Mouse (Mus musculus) liver, embryonic 13.5 days (tissue): ENCODE measurements around the gene Zfp362. TPM values are rescaled to one million over a fixed set of nuclear protein-coding genes. Genes with fewer than 3 reads are reported as not detected.

Experiments used
- ATAC-seq: fragments of 200-750 bp; cut with Nextera tagmentation; 2 replicates; pipeline ENCODE4 v1.8.0; 2017; ENCODE audit warnings: low read depth, mild to moderate bottlenecking, moderate number of reproducible peaks, moderate library complexity
- DNase-seq: peaks from one replicate; pipeline ENCODE4 v3.0.0; 2022
- H3K27ac ChIP-seq: fragments of 300-500 bp; sonication (generic); 2 replicates; pipeline ENCODE4 v1.5.1; 2015; ENCODE audit warnings: moderate library complexity, mild to moderate bottlenecking, inconsistent platforms
- H3K27me3 ChIP-seq: fragments of 300-500 bp; sonication (generic); 2 replicates; pipeline ENCODE4 v1.6.1; 2015; ENCODE audit warnings: mild to moderate bottlenecking, inconsistent platforms
- H3K36me3 ChIP-seq: fragments of 300-500 bp; sonication (generic); 2 replicates; pipeline ENCODE4 v1.6.1; 2015; ENCODE audit warnings: mild to moderate bottlenecking, inconsistent platforms
- H3K4me1 ChIP-seq: fragments of 300-500 bp; sonication (generic); replicated peaks from 2 replicates; pipeline ENCODE4 v1.6.1; 2015; ENCODE audit warnings: inconsistent platforms
- H3K4me2 ChIP-seq: fragments of 300-500 bp; sonication (generic); 2 replicates; pipeline ENCODE4 v1.6.1; 2015; ENCODE audit warnings: inconsistent platforms, mild to moderate bottlenecking, moderate library complexity
- H3K4me3 ChIP-seq: fragments of 300-500 bp; sonication (generic); replicated peaks from 2 replicates; pipeline ENCODE4 v1.5.1; 2015; ENCODE audit warnings: mild to moderate bottlenecking, inconsistent platforms
- H3K9ac ChIP-seq: fragments of 300-500 bp; sonication (generic); 2 replicates; pipeline ENCODE4 v1.6.1; 2015; ENCODE audit warnings: mild to moderate bottlenecking, inconsistent platforms
- H3K9me3 ChIP-seq: fragments of 300-500 bp; sonication (generic); replicated peaks from 2 replicates; pipeline ENCODE4 v1.6.1; 2016; ENCODE audit warnings: inconsistent platforms
- WGBS: fragments of 180-500 bp; shearing (Covaris S2); methylation state at CpG from one replicate; pipeline ENCODE4 v1.1.7; 2015; ENCODE audit not compliant: insufficient replicate concordance; 5-methylcytosine and 5-hydroxymethylcytosine counted together
- polyA plus RNA-seq: library from polyadenylated mRNA; unstranded; fragments of >200 nt; fragmentation: Nextera tagmentation; extraction: Ambion mirVana; gene quantifications from 2 replicates; pipeline ENCODE4 v1.2.1, GENCODE M21; 2015

Gene Zfp362
- polyA plus RNA-seq, 1 experiment from 2014 or later = 7.3 TPM

DNA sequence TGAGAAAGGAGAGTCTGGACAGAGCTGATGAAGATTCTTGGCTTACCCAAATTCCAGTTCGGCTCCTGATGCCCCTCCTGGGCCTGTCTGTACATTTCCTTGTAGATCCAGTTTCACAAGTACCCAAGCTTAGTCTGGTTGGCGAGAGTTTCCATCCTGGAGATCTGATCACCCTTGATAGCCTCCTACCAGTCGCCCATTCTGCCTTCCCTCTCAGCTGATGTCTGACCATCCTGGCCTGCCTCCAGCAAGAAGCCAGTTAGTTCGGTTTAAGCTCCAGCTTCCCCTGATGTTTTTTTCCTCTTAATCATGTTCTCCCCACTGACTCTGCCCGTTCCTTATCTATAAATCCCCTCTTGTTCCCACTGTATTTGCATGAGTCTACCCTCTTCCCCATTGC lies 32.4 kb upstream of the Zfp362 start:
- no peaks in the 10 kb centered on the region for H3K9me3 ChIP-seq
- H3K4me2 ChIP-seq = no peak overlapping the region
- H3K27ac ChIP-seq = no peak overlapping the region
- ATAC-seq (no peak), DNase-seq (no peak)
- peaks cover 27% of the 10 kb centered on the region for H3K27me3 ChIP-seq
- no peak overlapping the region for H3K4me3 ChIP-seq
- 23% methylated on average over 5 of the region's 5 CpGs for WGBS
- H3K9ac ChIP-seq = no peak overlapping the region
- no peaks in the 10 kb centered on the region for H3K36me3 ChIP-seq
- peaks cover 25% of the 10 kb centered on the region for H3K4me1 ChIP-seq

DNA sequence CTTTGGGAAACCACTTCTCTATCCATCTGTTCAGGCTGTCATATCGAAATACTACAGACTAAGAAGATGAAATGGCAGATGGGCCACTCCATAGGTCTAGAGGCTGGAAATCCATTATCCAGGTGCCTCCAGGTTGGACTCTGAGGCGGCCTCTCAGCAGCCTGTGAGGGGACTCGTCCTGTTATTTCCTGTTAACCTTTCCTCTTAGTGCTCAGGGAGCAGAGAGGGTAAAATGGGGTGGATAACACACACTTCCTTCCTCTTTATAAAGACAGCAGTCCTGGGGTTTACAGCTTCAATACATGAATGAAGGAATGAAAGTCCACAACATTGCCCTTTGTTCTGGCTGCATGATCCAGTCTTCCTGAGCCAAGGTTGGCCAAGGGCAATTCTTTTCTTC lies 18.3 kb upstream of the Zfp362 start:
- Histone ChIP-seq H3K36me3 (no peaks in the 10 kb centered on the region), H3K4me2 (no peak overlapping the region), H3K4me3 (no peak overlapping the region), H3K4me1 (no peaks in the 10 kb centered on the region), H3K27ac (no peak overlapping the region), H3K27me3 (peaks cover 11% of the 10 kb centered on the region), H3K9me3 (0 out of 2 replicates have a peak, but pooled peaks cover 4% of the 10 kb centered on the region), H3K9ac (no peak overlapping the region)
- ATAC-seq (no peak), DNase-seq (no peak)
- WGBS = 28% methylated on average over 3 of the region's 3 CpGs

DNA sequence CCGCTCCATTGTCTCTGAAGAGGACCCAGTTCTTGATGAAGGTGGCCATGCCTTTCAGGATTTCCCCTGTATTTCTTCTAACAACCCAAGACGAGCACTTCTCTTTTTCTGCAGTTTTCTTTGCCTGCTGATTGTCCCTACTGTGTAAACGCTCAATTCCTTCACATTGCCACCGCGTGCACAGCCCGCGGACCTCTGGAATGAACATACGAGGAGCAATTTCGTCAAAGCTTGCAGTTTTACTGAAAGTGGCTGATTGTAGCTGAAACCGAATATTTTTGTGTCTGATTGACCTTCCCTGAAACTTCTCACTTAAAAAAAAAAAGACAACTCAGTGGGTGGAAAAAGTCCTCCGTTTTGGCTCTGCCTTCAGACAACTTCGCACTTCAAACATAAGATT lies 14.7 kb upstream of the Zfp362 start:
- H3K4me3 ChIP-seq = no peak overlapping the region
- H3K36me3 ChIP-seq = no peaks in the 10 kb centered on the region
- no peaks in the 10 kb centered on the region for H3K9me3 ChIP-seq
- H3K4me2 ChIP-seq = no peak overlapping the region
- 58% methylated on average over 12 of the region's 12 CpGs for WGBS
- no peak for DNase-seq
- no peak overlapping the region for H3K27ac ChIP-seq
- peaks cover 6% of the 10 kb centered on the region for H3K4me1 ChIP-seq
- ATAC-seq = no peak
- no peak overlapping the region for H3K9ac ChIP-seq
- H3K27me3 ChIP-seq = peaks cover 17% of the 10 kb centered on the region; the same call in 1 of the 2 replicates

DNA sequence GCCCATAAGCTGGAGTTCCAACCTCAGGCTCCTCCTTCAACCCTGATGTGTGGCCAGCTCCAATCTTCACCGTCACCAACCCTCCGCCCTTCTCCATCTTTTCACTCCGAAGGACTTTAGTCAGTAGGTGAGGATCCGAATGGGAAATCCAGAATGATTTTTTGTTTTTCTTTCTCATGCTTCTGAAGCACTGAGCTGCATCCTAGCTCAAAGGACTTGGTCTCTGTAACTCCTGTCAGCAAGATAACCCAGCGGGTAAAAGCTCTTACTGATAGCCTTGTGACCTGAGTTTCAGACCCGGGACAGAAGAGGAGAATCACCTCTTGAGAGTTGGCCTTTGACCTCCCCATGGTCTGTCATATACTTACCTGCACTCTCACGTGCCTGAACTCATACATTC lies 11.2 kb upstream of the Zfp362 start:
- Histone ChIP-seq H3K27ac (no peak overlapping the region), H3K4me3 (no peak overlapping the region), H3K9me3 (no peaks in the 10 kb centered on the region), H3K4me1 (peaks cover 22% of the 10 kb centered on the region), H3K4me2 (no peak overlapping the region), H3K9ac (no peak overlapping the region), H3K27me3 (peaks cover 9% of the 10 kb centered on the region; the same call in 1 of the 2 replicates), H3K36me3 (no peaks in the 10 kb centered on the region)
- ATAC-seq (no peak), DNase-seq (no peak)
- 58% methylated on average over 7 of the region's 7 CpGs for WGBS

DNA sequence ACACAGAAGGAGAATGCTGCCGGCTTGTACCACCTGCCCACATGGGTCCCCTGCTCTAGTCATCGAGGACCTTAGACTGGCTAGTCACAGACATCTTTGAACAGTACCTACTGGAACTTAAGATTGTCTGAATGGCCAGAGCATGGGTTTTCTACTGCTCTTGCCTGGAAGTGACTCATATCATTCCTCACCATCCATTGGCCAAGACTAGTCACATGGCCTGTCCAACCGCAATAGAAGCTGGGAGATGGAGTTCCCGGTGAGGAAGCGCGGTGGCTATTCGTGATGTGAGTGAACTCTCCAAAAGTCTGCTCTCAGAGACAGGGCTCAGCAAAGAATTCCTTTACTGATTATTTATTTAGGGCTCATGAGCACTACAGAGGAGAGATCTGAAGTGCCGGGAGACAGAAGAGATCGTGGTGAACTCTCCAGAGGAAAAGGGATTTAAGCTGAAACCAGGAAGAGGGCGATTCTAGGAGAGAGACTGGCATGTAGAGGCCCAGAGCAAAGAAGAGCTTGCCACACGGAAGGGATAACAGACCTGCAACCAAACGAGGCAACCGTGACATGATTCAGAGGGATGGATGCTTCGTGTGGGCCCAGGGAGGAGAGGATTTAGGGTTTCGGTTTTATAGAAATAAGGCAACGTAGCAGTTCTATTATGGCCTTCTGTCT lies 5.7 kb upstream of the Zfp362 start:
- H3K27ac ChIP-seq = peak overlapping the region; percentile 30; the same call in 1 of the 2 replicates
- H3K9me3 ChIP-seq = no peaks in the 10 kb centered on the region
- DNase-seq (peak; percentile 75), ATAC-seq (peak; percentile 78)
- H3K27me3 ChIP-seq = no peaks in the 10 kb centered on the region
- peak overlapping the region; percentile 71 for H3K4me2 ChIP-seq
- H3K9ac ChIP-seq = peak overlapping the region; percentile 70
- H3K36me3 ChIP-seq = no peaks in the 10 kb centered on the region
- H3K4me3 ChIP-seq = peak overlapping the region; percentile 60
- WGBS = 11% methylated on average over 16 of the region's 16 CpGs
- H3K4me1 ChIP-seq = peaks cover 49% of the 10 kb centered on the region

DNA sequence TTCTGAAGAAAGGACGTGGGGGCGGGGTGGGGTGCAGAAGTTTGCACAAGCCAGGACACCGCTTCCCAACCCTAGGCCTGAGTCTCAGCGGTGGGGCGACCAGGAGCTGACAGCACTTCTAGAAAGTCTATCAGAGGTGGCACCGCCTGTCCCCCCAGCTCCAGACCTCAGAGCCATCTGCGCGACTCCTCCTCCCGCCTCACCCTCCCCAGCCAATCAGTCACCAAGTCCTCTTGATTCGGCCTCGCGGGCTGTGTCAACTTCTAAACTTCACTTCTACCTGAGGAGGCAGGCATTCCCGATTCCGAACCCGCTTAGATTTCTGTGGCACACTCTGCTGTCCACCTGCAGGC lies 958 bp upstream of the Zfp362 start:
- Histone ChIP-seq H3K4me1 (peaks cover 65% of the 10 kb centered on the region), H3K27ac (peak overlapping the region; percentile 95), H3K9me3 (no peaks in the 10 kb centered on the region), H3K4me2 (peak overlapping the region; percentile 99), H3K9ac (peak overlapping the region; percentile 95), H3K27me3 (no peaks in the 10 kb centered on the region), H3K36me3 (no peaks in the 10 kb centered on the region), H3K4me3 (peak overlapping the region; percentile 88)
- peak; percentile 77 for DNase-seq
- ATAC-seq = peak; percentile 84
- WGBS = under 1% methylated on average over 15 of the region's 15 CpGs

DNA sequence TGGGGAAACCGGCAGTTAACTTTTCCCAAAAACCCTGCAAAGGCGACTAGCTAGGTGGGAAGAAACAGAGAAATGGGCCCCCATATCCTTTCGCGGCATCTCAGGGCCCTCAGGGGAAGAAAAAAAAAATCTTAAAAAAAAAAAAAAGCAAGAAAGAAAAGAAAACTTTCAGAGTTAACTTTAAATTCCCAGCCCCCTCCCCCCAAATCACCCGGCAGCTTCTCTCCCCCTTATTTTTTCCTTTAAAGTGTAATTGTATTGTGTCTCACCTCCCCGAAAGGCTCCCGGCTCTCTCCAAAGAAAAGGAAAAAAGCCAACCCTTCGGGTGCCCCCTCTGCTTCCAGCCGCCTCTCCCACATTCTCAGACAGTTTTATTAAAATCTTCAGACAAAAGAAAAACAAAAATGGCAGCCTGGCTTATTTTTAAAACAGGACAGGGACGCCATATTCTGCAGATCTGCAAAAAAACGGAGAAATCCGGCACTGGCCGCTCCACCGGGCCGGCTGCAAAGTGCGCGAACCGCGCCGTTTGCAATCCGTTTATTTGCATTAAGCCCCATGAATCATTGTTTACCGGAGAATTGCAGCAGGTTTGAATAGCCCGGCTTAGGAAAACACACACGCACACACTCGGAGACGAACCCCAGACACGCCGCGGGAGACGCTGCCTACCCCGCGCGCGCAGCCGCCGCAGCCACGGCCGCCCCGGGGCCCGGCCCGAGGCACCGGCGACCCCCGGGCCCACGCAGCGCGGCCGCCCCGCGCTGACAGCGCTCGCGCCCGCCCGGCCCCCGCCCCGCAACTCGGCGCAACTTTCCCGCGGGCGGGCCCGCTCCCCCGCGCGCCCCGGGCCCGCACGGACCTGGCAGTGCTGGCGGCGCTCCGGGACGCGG lies 449 bp downstream of the Zfp362 start:
- Histone ChIP-seq H3K36me3 (no peaks in the 10 kb centered on the region), H3K9me3 (no peaks in the 10 kb centered on the region), H3K4me3 (peak overlapping the region; percentile 88), H3K9ac (peak overlapping the region; percentile 95), H3K4me1 (peaks cover 63% of the 10 kb centered on the region), H3K4me2 (peak overlapping the region; percentile 99), H3K27me3 (no peaks in the 10 kb centered on the region), H3K27ac (peak overlapping the region; percentile 95)
- under 1% methylated on average over 70 of the region's 74 CpGs for WGBS
- no peak for DNase-seq
- peak; percentile 8; the same call in 1 of the 2 replicates for ATAC-seq

DNA sequence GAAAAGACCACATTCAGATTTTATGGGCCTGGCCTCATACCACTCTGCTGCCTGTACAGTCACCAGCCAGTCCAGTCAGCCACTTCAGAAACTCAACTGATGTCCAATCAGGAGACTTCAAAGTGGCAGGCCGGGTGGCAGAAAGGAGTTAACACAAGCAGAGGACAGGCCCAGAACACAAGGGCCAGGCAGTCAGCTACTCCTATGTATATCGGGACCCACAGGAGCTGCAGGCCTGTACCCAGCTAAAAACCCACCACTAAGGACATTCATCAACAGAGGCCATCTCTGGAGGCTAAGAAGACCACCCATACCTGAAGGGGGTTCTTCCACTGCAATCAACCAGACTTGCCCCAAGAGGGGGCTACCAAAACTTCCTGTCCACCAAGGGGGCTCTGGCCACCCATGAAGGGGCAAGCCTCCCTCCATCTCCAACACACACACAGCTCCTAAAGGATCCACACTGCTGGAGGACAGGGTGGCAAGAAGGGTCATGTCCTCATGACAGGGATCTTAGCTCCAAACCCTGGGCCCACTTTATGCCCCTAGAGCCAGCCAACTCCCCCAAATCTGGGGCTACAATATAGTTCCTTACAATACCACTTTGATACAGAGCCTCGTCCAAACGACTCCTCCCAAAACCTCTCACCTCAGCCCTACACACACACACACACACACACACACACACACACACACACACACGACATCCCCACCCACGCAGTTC lies 1.3 kb downstream of the Zfp362 start:
- H3K4me1 ChIP-seq = peaks cover 62% of the 10 kb centered on the region
- DNase-seq = no peak
- no peak for ATAC-seq
- H3K27ac ChIP-seq = peak overlapping the region; percentile 95
- H3K4me3 ChIP-seq = peak overlapping the region; percentile 88
- peak overlapping the region; percentile 95 for H3K9ac ChIP-seq
- no peaks in the 10 kb centered on the region for H3K36me3 ChIP-seq
- 7% methylated on average over 6 of the region's 6 CpGs for WGBS
- H3K27me3 ChIP-seq = no peaks in the 10 kb centered on the region
- no peaks in the 10 kb centered on the region for H3K9me3 ChIP-seq
- peak overlapping the region; percentile 99 for H3K4me2 ChIP-seq

DNA sequence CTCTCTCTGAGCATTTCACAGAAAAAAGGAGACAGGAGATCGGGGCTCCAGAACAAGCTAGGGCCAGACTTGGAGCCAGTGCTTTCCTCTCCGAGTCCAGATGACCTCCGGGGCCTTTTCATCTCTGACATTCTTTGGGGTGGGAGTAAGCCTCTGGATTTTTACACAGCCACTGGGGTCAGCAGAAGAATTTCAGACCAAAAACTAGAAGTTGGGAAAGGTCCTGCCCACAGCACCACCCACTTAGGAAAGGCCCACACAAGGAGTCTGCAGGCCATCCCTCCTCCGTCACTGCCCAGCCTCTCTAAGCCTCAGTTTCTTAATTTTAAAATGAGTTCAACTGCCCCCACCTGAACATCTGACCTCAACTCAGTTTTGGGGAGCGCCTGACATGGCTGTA lies 2.3 kb downstream of the Zfp362 start:
- Histone ChIP-seq H3K4me1 (peaks cover 67% of the 10 kb centered on the region), H3K27me3 (no peaks in the 10 kb centered on the region), H3K27ac (peak overlapping the region; percentile 95), H3K4me3 (no peak overlapping the region), H3K4me2 (peak overlapping the region; percentile 99), H3K9ac (peak overlapping the region; percentile 95; the same call in 1 of the 2 replicates), H3K9me3 (no peaks in the 10 kb centered on the region), H3K36me3 (no peaks in the 10 kb centered on the region)
- ATAC-seq (no peak), DNase-seq (no peak)
- WGBS = 76% methylated on average over 5 of the region's 5 CpGs

DNA sequence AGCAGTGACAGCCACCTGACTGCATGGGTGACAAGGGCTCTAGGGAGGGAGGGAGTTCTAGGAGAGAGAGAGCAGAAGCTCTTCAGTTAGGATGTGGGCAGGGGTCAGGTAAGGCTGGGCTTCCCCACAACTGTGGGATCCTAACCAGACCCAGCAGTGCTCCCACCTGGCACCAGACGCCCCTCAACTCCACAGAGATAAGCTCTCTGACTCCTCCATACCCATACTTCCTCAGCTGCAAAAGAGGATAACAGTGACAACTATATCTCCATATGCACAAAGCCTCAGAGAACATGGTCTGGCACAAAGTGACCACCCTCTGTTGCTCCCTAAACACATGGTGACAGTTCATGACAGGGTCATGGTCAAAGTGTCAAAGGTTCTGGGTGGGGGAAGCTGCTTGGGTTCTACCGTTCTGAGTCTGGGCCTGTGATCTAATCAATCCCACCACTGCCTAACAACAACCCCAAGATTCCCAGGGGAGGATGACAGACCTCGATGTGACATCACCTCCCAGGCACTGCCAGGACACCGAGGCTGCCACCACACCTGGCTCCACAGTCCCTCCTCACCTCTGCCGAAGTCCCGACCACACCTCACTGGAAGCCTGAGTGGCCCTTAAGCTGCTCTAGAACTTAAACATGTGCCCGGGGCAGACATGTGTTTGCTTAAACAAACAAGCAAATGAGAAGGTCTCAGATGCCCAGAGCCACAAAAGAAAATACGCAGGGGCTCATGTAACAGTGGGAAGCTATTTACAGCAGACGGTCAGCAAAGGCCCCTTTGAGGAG lies 4.0 kb downstream of the Zfp362 start:
- Histone ChIP-seq H3K27ac (peak overlapping the region; percentile 5; the same call in 1 of the 2 replicates), H3K36me3 (no peaks in the 10 kb centered on the region), H3K27me3 (no peaks in the 10 kb centered on the region), H3K9ac (no peak overlapping the region; the same call in 1 of the 2 replicates), H3K9me3 (no peaks in the 10 kb centered on the region), H3K4me1 (peaks cover 62% of the 10 kb centered on the region), H3K4me2 (no peak overlapping the region), H3K4me3 (no peak overlapping the region)
- WGBS = 48% methylated on average over 9 of the region's 9 CpGs
- ATAC-seq (no peak), DNase-seq (no peak)
